Mouse (Mus musculus) right cerebral cortex, postnatal 4 days (tissue): ENCODE results near the gene Adcy9.

Source experiments
- DNase-seq: peaks from one replicate; pipeline ENCODE4 v3.0.0-alpha.2; 2022

Gene Adcy9

GRCm38 (mm10) chr16:4315352-4316093, 104.8 kb downstream of the Adcy9 start:
- DNase-seq: no peak

- no peak for DNase-seq
Measured at GRCm38 (mm10) chr16:4314891-4315290, 105.4 kb downstream of the Adcy9 start.

- DNase-seq: no peak
Measured at GRCm38 (mm10) chr16:4312018-4312417, 108.3 kb downstream of the Adcy9 start.

- no peak for DNase-seq
Measured at GRCm38 (mm10) chr16:4311608-4312007, 108.7 kb downstream of the Adcy9 start.

GRCm38 (mm10) chr16:4307795-4308194, 112.5 kb downstream of the Adcy9 start:
- DNase-seq: no peak

- peak; percentile 39 for DNase-seq
Measured at GRCm38 (mm10) chr16:4304176-4304922, 115.9 kb downstream of the Adcy9 start.

GRCm38 (mm10) chr16:4303554-4303953, 116.7 kb downstream of the Adcy9 start:
- no peak for DNase-seq

- no peak for DNase-seq
Measured at GRCm38 (mm10) chr16:4300280-4300679, 120.0 kb downstream of the Adcy9 start.

- DNase-seq: no peak
Measured at GRCm38 (mm10) chr16:4293259-4293658, 127.0 kb downstream of the Adcy9 start.

GRCm38 (mm10) chr16:4289507-4289906, 130.8 kb downstream of the Adcy9 start:
- DNase-seq: no peak

- DNase-seq: peak; percentile 46
Measured at GRCm38 (mm10) chr16:4286593-4286992, 133.7 kb downstream of the Adcy9 start.

- no peak for DNase-seq
Measured at GRCm38 (mm10) chr16:4285257-4285656, 135.0 kb downstream of the Adcy9 start.

GRCm38 (mm10) chr16:4283267-4283851, 136.9 kb downstream of the Adcy9 start:
- DNase-seq: no peak

GRCm38 (mm10) chr16:4281470-4281869, 138.8 kb downstream of the Adcy9 start:
- no peak for DNase-seq

- DNase-seq: no peak
Measured at GRCm38 (mm10) chr16:4280949-4281348, 139.3 kb downstream of the Adcy9 start.

- no peak for DNase-seq
Measured at GRCm38 (mm10) chr16:4279601-4280000, 140.7 kb downstream of the Adcy9 start.

- no peak for DNase-seq
Measured at GRCm38 (mm10) chr16:4276621-4277020, 143.7 kb downstream of the Adcy9 start.

GRCm38 (mm10) chr16:4276151-4276550, 144.1 kb downstream of the Adcy9 start:
- no peak for DNase-seq

- peak; percentile 67 for DNase-seq
Measured at GRCm38 (mm10) chr16:4273702-4274476, 146.4 kb downstream of the Adcy9 start.

GRCm38 (mm10) chr16:4272254-4272653, 148.0 kb downstream of the Adcy9 start:
- no peak for DNase-seq

GRCm38 (mm10) chr16:4270911-4271310, 149.4 kb downstream of the Adcy9 start:
- no peak for DNase-seq

- peak; percentile 80 for DNase-seq
Measured at GRCm38 (mm10) chr16:4267857-4268666, 152.2 kb downstream of the Adcy9 start.
